Mouse (Mus musculus): ENCODE data around the gene Sag. TPM values are rescaled to one million over a fixed set of nuclear protein-coding genes. Genes with fewer than 3 reads are reported as not detected.
"Not testable (repeated sequence)": the region's sequence is repeated elsewhere in the genome, so short reads cannot be mapped to it uniquely, and the experiment has no call there.

Sag gene
- polyA plus RNA-seq, 1 experiment from 2014 or later = 3.0 TPM

DNA sequence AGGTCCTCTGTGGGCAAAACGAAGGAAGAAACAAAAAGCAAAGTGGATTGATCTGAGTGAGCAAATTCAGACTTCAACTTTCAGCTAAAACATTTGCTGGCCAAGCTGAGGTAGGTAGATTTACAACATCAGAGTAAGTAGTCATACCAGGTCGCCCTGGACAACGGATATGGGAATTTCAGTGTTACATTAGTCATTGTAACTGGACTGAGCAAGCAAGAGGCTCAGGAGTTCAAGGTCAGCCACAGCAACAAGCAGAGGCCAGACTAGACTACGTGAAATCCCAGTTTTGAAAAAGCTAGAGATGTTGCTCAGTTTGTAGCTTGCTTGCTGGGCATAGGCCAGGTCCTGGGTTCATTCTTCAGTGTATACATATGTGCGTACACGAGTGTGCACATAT lies 22.5 kb downstream of the Sag start:
- 0 out of 2 replicates have a peak, but pooled peaks cover 5% of the 10 kb centered on the region for H3K4me1 ChIP-seq
- no peak overlapping the region for H3K4me2 ChIP-seq (replicated peaks)
- no peak overlapping the region for H3K4me3 ChIP-seq
- WGBS = 87% methylated on average over 6 of the region's 6 CpGs
- no peaks in the 10 kb centered on the region for H3K27me3 ChIP-seq
- no peak overlapping the region for H3K27ac ChIP-seq (replicated peaks)
- no peak overlapping the region for H3K9ac ChIP-seq (replicated peaks)
- H3K9me3 ChIP-seq = no peaks in the 10 kb centered on the region
- ATAC-seq (ENCODE audit: low FRiP score, low read depth) = no peak
- no peaks in the 10 kb centered on the region for H3K36me3 ChIP-seq

DNA sequence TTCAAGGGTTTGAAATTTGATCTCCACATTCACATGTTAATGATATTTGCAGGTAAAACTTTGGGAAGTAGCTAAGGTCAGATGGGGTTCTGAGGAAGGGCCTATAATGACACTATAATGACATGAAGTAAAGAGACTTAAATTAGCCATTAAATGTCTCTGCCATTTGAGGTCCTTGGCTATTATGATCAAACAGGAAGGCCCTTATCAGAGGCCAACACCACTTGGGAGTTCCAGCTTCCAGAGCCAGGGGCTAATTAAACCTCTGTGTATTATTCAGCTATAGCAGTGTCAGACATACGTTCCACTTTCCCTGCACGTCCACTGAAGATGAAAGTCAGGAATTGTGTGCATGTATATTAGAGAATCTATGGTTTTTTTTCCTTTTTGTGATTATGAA lies 23.0 kb downstream of the Sag start:
- no peak overlapping the region for H3K9ac ChIP-seq (replicated peaks)

DNA sequence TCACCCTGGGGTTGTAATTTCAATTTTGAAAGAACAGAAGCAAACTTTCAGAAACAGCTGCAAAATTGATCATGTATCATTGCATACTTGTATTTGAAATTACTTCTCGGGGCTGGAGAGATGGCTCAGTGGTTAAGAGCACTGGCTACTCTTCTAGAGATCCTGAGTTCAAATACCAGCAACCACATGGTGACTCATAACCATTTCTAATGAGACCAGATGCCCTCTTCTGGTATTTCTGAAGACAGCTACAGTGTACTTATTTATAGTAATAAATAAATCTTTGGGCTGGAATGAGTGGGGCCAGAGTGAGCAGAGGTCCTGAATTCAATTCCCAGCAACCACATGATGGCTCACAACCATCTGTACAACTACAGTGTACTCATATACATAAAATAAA lies 24.0 kb downstream of the Sag start:
- 88% methylated on average over 1 of the region's 1 CpGs for WGBS
- H3K9me3 ChIP-seq; ATAC-seq (ENCODE audit: low FRiP score, low read depth); H3K27me3 ChIP-seq; H3K36me3 ChIP-seq; H3K4me2 ChIP-seq (replicated peaks); H3K4me1 ChIP-seq; H3K27ac ChIP-seq (replicated peaks); H3K4me3 ChIP-seq; H3K9ac ChIP-seq (replicated peaks): not testable (repeated sequence)

More for the DNA sequence above, 23.0 kb downstream of the Sag start:
- no peaks in the 10 kb centered on the region for H3K9me3 ChIP-seq
- H3K4me1 ChIP-seq = 0 out of 2 replicates have a peak, but pooled peaks cover 5% of the 10 kb centered on the region
- no peaks in the 10 kb centered on the region for H3K27me3 ChIP-seq
- no peak overlapping the region for H3K27ac ChIP-seq (replicated peaks)
- ATAC-seq (ENCODE audit: low FRiP score, low read depth) = no peak
- no peaks in the 10 kb centered on the region for H3K36me3 ChIP-seq
- no peak overlapping the region for H3K4me3 ChIP-seq
- H3K4me2 ChIP-seq (replicated peaks) = no peak overlapping the region
- 73% methylated on average over 2 of the region's 2 CpGs for WGBS

DNA sequence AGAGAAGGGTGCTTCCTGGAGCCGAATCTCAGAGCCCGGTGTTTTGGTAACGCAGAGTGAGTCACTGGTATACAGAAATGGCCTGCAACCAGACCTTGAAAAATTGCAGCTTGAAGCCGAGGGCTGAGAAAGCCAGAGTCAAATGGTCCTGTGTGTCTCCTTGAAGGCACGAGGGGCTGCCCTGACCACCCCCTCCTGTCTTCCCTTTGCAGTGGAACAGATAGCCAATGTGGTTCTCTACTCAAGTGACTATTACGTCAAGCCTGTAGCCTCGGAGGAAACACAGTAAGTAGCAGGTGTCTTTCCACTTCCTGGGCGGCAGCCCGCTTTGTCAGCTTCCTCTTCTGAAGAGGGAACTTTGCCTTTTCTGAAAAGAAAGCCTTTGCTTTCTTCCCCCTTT lies 24.7 kb downstream of the Sag start:
- no peak for ATAC-seq (ENCODE audit: low FRiP score, low read depth)
- Histone ChIP-seq H3K36me3 (no peaks in the 10 kb centered on the region), H3K27ac (replicated peaks) (no peak overlapping the region), H3K9ac (replicated peaks) (no peak overlapping the region), H3K4me1 (0 out of 2 replicates have a peak, but pooled peaks cover 5% of the 10 kb centered on the region), H3K27me3 (no peaks in the 10 kb centered on the region), H3K4me2 (replicated peaks) (no peak overlapping the region), H3K4me3 (no peak overlapping the region), H3K9me3 (no peaks in the 10 kb centered on the region)
- 82% methylated on average over 9 of the region's 9 CpGs for WGBS

DNA sequence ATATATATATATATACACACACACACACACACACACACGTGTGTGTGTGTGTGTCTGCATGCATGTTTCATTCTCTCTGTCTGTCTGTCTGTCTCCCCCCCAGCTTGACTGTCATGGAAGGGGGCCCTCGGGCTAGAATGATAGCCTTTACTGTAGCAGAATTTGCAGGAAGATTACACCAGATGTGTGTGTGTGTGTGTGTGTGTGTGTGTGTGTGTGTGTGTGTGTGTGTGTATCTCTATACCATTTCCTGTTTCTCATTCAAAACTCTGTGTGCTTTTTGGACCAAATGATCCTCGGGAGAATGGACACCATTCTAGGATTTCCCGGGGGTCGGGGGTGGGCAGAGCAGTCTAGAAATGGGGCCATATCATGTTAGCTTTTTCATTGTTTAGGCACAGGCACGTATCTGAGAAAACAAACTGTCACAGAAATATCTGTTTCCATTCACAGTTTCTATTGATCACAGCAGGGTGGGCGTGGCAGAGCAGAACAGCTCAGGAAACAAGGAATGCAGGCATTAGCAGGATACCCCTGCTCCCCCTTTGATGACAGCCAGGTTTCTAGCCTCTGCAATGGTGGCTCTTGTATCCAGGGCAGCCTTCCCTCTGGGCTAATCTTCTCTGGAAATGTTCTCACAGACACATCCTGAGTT lies 25.6 kb downstream of the Sag start:
- no peak for ATAC-seq (ENCODE audit: low FRiP score, low read depth)
- Histone ChIP-seq H3K4me1 (0 out of 2 replicates have a peak, but pooled peaks cover 5% of the 10 kb centered on the region), H3K9ac (replicated peaks) (no peak overlapping the region), H3K27ac (replicated peaks) (no peak overlapping the region), H3K36me3 (no peaks in the 10 kb centered on the region), H3K9me3 (no peaks in the 10 kb centered on the region), H3K4me2 (replicated peaks) (no peak overlapping the region), H3K4me3 (no peak overlapping the region), H3K27me3 (no peaks in the 10 kb centered on the region)
- 36% methylated on average over 7 of the region's 7 CpGs for WGBS

DNA sequence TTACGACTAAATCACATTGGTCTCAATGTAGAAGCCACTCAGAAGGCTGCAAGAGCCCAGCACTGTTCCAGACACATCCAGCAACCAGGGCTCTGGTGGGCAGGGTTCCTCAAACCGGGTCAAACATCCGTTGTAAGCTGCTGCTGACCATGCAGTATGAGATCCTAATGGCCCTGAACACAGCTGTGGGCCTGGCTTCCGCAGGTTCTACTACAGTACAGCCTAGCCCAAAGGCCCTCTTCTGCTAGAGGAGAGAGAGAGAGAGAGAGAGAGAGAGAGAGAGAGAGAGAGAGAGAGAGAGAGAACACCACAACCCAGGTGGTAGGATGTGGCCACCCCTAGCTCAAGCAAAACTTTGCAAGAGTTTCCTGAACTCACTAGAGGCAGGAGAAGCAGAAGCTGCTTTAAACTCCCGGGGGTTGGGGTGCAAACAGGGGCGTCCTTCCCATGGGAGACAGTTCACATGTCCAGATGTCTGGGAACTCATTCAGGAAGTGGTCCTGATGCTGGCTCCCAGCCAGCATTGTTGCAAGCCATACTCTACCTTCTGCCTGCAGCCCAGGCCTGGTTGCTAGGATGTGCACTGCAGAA lies 26.2 kb downstream of the Sag start:
- 71% methylated on average over 6 of the region's 6 CpGs for WGBS
- Histone ChIP-seq H3K9ac (replicated peaks) (no peak overlapping the region), H3K27me3 (no peaks in the 10 kb centered on the region), H3K4me3 (no peak overlapping the region), H3K36me3 (no peaks in the 10 kb centered on the region), H3K27ac (replicated peaks) (no peak overlapping the region), H3K9me3 (no peaks in the 10 kb centered on the region), H3K4me1 (0 out of 2 replicates have a peak, but pooled peaks cover 5% of the 10 kb centered on the region), H3K4me2 (replicated peaks) (no peak overlapping the region)
- no peak for ATAC-seq (ENCODE audit: low FRiP score, low read depth)

DNA sequence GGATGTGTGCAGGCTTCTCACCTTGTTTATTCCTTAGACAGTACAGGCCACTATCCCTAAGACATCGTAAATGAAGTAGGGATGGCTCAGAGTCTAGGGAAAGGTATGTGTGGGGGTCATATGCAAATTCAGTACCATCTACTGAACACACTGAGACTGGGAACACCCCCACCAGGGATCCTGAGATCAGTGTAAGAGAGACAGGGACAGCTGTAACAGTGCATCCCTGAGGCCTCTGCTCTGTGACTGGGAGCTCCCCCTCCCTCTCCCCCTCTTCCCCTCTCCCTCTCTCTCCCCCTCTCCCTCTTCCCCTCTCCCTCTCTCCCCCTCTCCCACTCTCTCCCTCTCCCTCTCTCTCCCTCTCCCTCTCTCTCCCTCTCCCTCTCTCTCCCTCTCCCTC lies 33.0 kb downstream of the Sag start:
- WGBS = 84% methylated on average over 1 of the region's 1 CpGs
- no peaks in the 10 kb centered on the region for H3K27me3 ChIP-seq
- ATAC-seq (ENCODE audit: low FRiP score, low read depth) = no peak
- H3K4me3 ChIP-seq = no peak overlapping the region
- no peaks in the 10 kb centered on the region for H3K36me3 ChIP-seq
- no peak overlapping the region for H3K9ac ChIP-seq (replicated peaks)
- no peak overlapping the region for H3K4me2 ChIP-seq (replicated peaks)
- H3K27ac ChIP-seq (replicated peaks) = no peak overlapping the region
- no peaks in the 10 kb centered on the region for H3K4me1 ChIP-seq
- H3K9me3 ChIP-seq = no peaks in the 10 kb centered on the region

DNA sequence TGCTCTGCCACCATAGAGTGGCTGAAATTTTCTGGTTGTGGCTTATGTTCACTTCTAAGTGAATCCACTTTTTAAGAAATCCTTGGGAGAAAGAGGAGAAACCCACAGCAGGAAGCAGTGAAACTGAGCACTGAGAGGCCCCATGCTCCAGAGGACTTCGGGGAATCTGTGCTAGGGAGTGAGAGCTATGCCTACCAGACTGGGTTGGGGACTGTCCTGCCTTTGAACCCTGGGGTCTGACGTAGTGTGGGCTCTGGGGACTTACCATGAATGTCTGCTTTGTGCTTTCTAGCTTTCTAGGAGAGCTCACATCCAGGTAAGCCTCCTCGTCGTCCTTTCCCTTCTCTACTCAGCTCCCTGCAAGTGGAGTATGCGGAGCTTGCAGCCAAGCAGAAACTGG lies 33.5 kb downstream of the Sag start:
- Histone ChIP-seq H3K9me3 (no peaks in the 10 kb centered on the region), H3K36me3 (no peaks in the 10 kb centered on the region), H3K4me1 (no peaks in the 10 kb centered on the region), H3K27ac (replicated peaks) (no peak overlapping the region), H3K27me3 (no peaks in the 10 kb centered on the region), H3K4me3 (no peak overlapping the region), H3K9ac (replicated peaks) (no peak overlapping the region), H3K4me2 (replicated peaks) (no peak overlapping the region)
- WGBS = 50% methylated on average over 5 of the region's 5 CpGs
- no peak for ATAC-seq (ENCODE audit: low FRiP score, low read depth)

DNA sequence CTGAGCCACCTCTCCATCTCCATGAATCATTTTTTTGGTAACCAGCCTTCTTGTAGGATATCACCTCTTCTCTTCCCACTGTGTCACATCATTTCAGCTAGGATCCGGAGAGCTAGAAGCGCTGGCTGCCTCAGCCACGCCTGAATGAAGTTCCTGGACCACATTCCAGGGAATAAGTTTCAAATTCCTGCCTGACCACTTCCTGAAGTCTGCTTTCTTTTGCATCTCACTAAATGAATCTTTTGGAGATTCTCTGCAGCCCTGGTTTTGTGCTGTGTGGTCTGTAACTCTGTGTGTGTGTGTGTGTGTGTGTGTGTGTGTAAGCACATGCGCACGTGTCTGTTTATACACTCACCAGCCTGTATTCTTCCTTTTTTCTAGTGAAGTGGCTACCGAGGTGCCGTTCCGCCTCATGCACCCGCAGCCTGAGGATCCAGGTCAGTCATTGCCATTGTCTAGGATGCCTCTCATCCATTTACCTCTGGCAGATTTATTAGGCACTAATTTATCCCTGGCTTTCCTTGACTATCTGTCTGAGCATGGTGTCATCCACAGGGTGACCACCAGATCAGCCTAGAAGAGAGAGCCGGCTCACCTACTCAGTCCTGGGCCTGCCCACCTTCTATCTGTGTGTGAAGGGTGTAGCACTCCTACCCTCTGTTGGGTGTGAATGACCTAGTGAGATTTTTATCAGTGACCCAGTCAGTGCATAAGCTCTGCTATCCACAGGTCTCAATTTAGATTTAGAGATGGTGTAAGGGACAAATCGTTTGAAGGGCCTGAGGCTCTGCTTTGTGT lies 37.1 kb downstream of the Sag start:
- Histone ChIP-seq H3K9me3 (no peaks in the 10 kb centered on the region), H3K4me2 (replicated peaks) (no peak overlapping the region), H3K9ac (replicated peaks) (no peak overlapping the region), H3K36me3 (no peaks in the 10 kb centered on the region), H3K4me3 (no peak overlapping the region), H3K27me3 (no peaks in the 10 kb centered on the region), H3K4me1 (no peaks in the 10 kb centered on the region), H3K27ac (replicated peaks) (no peak overlapping the region)
- WGBS = 80% methylated on average over 10 of the region's 11 CpGs
- ATAC-seq (ENCODE audit: low FRiP score, low read depth) = no peak

DNA sequence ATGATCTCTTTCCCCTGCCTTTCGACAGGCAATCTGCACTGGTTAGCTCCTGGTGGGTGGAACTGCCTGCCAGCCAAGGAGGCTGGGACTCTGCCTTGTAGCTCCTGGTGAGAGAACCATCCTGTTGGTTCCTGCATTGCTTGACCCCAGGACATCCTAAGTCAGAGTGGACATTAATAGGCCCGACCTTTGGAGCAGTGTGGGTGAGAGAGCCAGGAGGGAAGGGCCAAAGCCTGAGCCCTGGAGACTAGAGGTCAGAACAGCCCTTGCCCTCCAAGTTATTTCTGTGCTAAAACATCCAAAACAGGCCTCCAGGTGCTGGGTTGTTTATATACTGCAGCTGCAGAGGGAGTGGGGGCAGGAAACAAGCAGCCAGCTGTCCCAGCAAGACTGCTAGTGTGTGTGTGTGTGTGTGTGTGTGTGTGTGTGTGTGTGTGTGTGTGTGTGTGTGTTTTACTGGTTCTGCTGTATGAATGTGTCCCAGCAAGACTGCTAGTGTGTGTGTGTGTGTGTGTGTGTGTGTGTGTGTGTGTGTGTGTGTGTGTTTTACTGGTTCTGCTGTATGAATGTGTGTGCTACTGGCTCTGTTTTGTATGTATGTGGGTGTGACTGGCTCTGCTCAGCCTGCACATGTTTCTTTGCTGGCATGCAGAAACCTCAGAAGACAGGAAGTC lies 43.5 kb downstream of the Sag start:
- Histone ChIP-seq H3K9ac (replicated peaks) (no peak overlapping the region), H3K27me3 (no peaks in the 10 kb centered on the region), H3K36me3 (no peaks in the 10 kb centered on the region), H3K4me2 (replicated peaks) (no peak overlapping the region), H3K9me3 (no peaks in the 10 kb centered on the region), H3K27ac (replicated peaks) (no peak overlapping the region), H3K4me1 (no peaks in the 10 kb centered on the region), H3K4me3 (no peak overlapping the region)
- no peak for ATAC-seq (ENCODE audit: low FRiP score, low read depth)
- WGBS = 62% methylated on average over 2 of the region's 2 CpGs

DNA sequence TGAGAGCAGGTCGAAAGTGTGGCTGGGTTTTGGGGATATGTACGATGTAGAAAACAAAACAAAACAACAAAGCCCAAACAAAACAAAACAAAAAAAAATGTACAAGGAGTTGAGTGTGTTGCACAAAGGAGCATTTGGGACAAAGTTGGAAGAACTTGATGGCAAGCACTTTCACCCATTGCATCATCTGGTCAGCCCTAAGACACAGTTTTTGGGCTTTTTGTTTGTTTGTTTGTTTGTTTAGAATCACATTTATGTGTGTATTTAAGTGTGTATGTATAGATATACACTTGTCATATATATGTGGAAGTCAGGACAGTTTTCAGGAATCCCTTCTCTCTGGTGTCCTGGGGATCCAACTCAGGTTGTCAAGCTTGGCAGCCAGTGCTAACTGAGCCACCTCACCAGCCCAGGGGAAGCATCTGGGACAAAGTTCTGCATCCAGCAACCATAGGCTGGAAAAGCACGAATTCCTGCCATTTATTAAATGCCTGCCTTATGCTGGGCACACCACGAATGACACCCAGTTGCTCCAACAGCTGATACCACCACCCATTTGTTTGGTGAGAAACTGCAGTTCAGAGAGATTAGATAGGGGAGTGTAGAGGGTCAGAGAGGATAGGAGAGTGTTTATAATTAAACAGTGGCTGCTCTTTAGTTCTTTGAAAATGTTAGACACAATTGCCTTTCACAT lies 44.1 kb downstream of the Sag start:
- Histone ChIP-seq H3K4me3 (no peak overlapping the region), H3K4me1 (0 out of 2 replicates have a peak, but pooled peaks cover 3% of the 10 kb centered on the region), H3K9ac (replicated peaks) (no peak overlapping the region), H3K4me2 (replicated peaks) (no peak overlapping the region), H3K27ac (replicated peaks) (no peak overlapping the region), H3K27me3 (no peaks in the 10 kb centered on the region), H3K9me3 (no peaks in the 10 kb centered on the region), H3K36me3 (no peaks in the 10 kb centered on the region)
- ATAC-seq (ENCODE audit: low FRiP score, low read depth) = no peak
- WGBS = 80% methylated on average over 4 of the region's 4 CpGs
